Mouse (Mus musculus) limb, embryonic 11.5 days (tissue): ENCODE data around the gene Daglb. TPM values are rescaled to one million over a fixed set of nuclear protein-coding genes. Genes with fewer than 3 reads are reported as not detected.
"Not testable (repeated sequence)": the region's sequence is repeated elsewhere in the genome, so short reads cannot be mapped to it uniquely, and the experiment has no call there.

ENCODE experiments used
- ATAC-seq: fragments of 200-750 bp; cut with Nextera tagmentation; 2 replicates; pipeline ENCODE4 v1.8.0; 2017; ENCODE audit warnings: low read depth; ENCODE audit not compliant: insufficient number of reproducible peaks, low FRiP score, low TSS enrichment
- DNase-seq: peaks from one replicate; pipeline ENCODE4 v3.0.0-alpha.2; 2015; ENCODE audit warnings: low spot score
- H3K27ac ChIP-seq: fragments of 300-500 bp; sonication (generic); replicated peaks from 2 replicates; pipeline ENCODE4 v1.5.1; 2014; ENCODE audit warnings: low read depth, mild to moderate bottlenecking, low read length
- H3K27me3 ChIP-seq: fragments of 300-500 bp; sonication (generic); 2 replicates; pipeline ENCODE4 v1.6.1; 2014; ENCODE audit warnings: mild to moderate bottlenecking, low read length, mixed read lengths; ENCODE audit not compliant: control insufficient read depth, insufficient read depth
- H3K36me3 ChIP-seq: fragments of 300-500 bp; sonication (generic); 2 replicates; pipeline ENCODE4 v1.6.1; 2014; ENCODE audit warnings: mild to moderate bottlenecking, low read length, moderate library complexity, mixed read lengths; ENCODE audit not compliant: control insufficient read depth, insufficient read depth
- H3K4me1 ChIP-seq: fragments of 300-500 bp; sonication (generic); 2 replicates; pipeline ENCODE4 v1.6.1; 2014; ENCODE audit warnings: low read length, mixed read lengths; ENCODE audit not compliant: control insufficient read depth, insufficient read depth
- H3K4me2 ChIP-seq: fragments of 300-500 bp; sonication (generic); 2 replicates; pipeline ENCODE4 v1.6.1; 2014; ENCODE audit warnings: low read depth, mild to moderate bottlenecking, moderate library complexity; ENCODE audit not compliant: severe bottlenecking
- H3K4me3 ChIP-seq: fragments of 300-500 bp; sonication (generic); 2 replicates; pipeline ENCODE4 v1.5.1; 2014; ENCODE audit warnings: low read depth, low read length
- H3K9ac ChIP-seq: fragments of 300-500 bp; sonication (generic); 2 replicates; pipeline ENCODE4 v1.6.1; 2014; ENCODE audit warnings: mild to moderate bottlenecking, low read length
- H3K9me3 ChIP-seq: fragments of 300-500 bp; sonication (generic); 2 replicates; pipeline ENCODE4 v1.6.1; 2016; ENCODE audit warnings: low read length; ENCODE audit not compliant: control insufficient read depth
- WGBS: fragments of 180-500 bp; shearing (Covaris S2); extraction: QIAGEN DNeasy Blood & Tissue Kit; methylation state at CpG from one replicate; pipeline ENCODE4 v1.1.7; 2014; 5-methylcytosine and 5-hydroxymethylcytosine counted together
- polyA plus RNA-seq: library from polyadenylated mRNA; unstranded; fragments of >200 nt; fragmentation: Nextera tagmentation; extraction: Ambion mirVana; gene quantifications from 2 replicates; pipeline ENCODE4 v1.2.1, GENCODE M21; 2014

Daglb gene
- polyA plus RNA-seq, 1 experiment from 2014 or later, result 9.4 TPM

GRCm38 (mm10) chr5:143491736-143492135, 27.4 kb downstream of the Daglb start:
- Histone ChIP-seq H3K9me3 (no peaks in the 10 kb centered on the region), H3K27ac (no peak overlapping the region), H3K9ac (no peak overlapping the region), H3K36me3 (no peaks in the 10 kb centered on the region; the same call in 1 of the 2 replicates), H3K4me1 (no peaks in the 10 kb centered on the region), H3K4me3 (no peak overlapping the region), H3K27me3 (no peaks in the 10 kb centered on the region), H3K4me2 (no peak overlapping the region)
- ATAC-seq, result no peak
- DNase-seq, result no peak
- WGBS, result 88% methylated on average over 4 of the region's 4 CpGs

- ATAC-seq, result no peak
- H3K27ac ChIP-seq, result no peak overlapping the region
- H3K36me3 ChIP-seq, result no peaks in the 10 kb centered on the region; the same call in 1 of the 2 replicates
- H3K27me3 ChIP-seq, result no peaks in the 10 kb centered on the region
- H3K4me3 ChIP-seq, result no peak overlapping the region
- H3K9me3 ChIP-seq, result no peaks in the 10 kb centered on the region
- H3K9ac ChIP-seq, result no peak overlapping the region
- H3K4me1 ChIP-seq, result no peaks in the 10 kb centered on the region
- WGBS, result 93% methylated on average over 10 of the region's 10 CpGs
- no peak for DNase-seq
- H3K4me2 ChIP-seq, result no peak overlapping the region
These were observed 28.8 kb downstream of the Daglb start for GRCm38 (mm10) chr5:143493163-143493562.

DNA sequence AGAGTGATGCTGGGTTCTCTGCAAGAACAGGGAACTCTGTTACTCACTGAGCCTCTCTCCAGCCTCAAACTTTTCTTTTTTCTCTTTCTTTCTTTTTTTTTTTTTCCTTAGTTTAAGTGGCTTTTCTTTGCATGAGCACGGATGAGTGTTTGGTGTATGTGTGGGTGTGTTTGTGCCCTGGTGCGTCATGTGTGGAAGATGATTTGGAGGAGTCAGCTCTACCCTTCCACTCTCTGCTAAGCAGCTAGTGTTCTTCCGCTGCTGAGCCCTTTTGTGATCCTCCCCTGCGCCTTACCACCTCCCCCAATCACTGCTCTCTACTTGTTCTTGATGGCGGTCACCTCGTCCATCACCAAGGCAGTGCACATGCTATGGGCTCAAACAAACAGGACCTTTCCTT, 31.3 kb downstream of the Daglb start:
- no peak for DNase-seq
- no peak for ATAC-seq
- H3K4me1 ChIP-seq, result no peaks in the 10 kb centered on the region
- H3K4me3 ChIP-seq, result no peak overlapping the region
- no peaks in the 10 kb centered on the region; the same call in 1 of the 2 replicates for H3K36me3 ChIP-seq
- WGBS, result 94% methylated on average over 6 of the region's 6 CpGs
- H3K27me3 ChIP-seq, result no peaks in the 10 kb centered on the region
- H3K9me3 ChIP-seq, result no peaks in the 10 kb centered on the region
- H3K27ac ChIP-seq, result no peak overlapping the region
- H3K9ac ChIP-seq, result no peak overlapping the region
- H3K4me2 ChIP-seq, result no peak overlapping the region

- H3K4me1 ChIP-seq, result no peaks in the 10 kb centered on the region
- DNase-seq (no peak), ATAC-seq (no peak)
- no peak overlapping the region for H3K4me2 ChIP-seq
- H3K9me3 ChIP-seq, result no peaks in the 10 kb centered on the region
- peaks cover 5% of the 10 kb centered on the region; the same call in 1 of the 2 replicates for H3K36me3 ChIP-seq
- no peak overlapping the region for H3K27ac ChIP-seq
- no peak overlapping the region for H3K4me3 ChIP-seq
- H3K27me3 ChIP-seq, result no peaks in the 10 kb centered on the region
- 75% methylated on average over 3 of the region's 3 CpGs for WGBS
- H3K9ac ChIP-seq, result no peak overlapping the region
These were observed 33.1 kb downstream of the Daglb start for GRCm38 (mm10) chr5:143497451-143497850.

- Histone ChIP-seq H3K27me3 (no peaks in the 10 kb centered on the region), H3K4me2 (no peak overlapping the region), H3K36me3 (peaks cover 7% of the 10 kb centered on the region; the same call in 1 of the 2 replicates), H3K27ac (no peak overlapping the region), H3K9me3 (no peaks in the 10 kb centered on the region), H3K9ac (no peak overlapping the region), H3K4me1 (no peaks in the 10 kb centered on the region), H3K4me3 (no peak overlapping the region)
- no peak for DNase-seq
- no peak for ATAC-seq
- WGBS, result 94% methylated on average over 7 of the region's 7 CpGs
These were observed 34.8 kb downstream of the Daglb start for GRCm38 (mm10) chr5:143499197-143499596.

GRCm38 (mm10) chr5:143499686-143500085, 35.3 kb downstream of the Daglb start:
- no peak overlapping the region for H3K9ac ChIP-seq
- no peaks in the 10 kb centered on the region for H3K9me3 ChIP-seq
- ATAC-seq (no peak), DNase-seq (no peak)
- H3K4me2 ChIP-seq, result no peak overlapping the region
- peaks cover 7% of the 10 kb centered on the region; the same call in 1 of the 2 replicates for H3K36me3 ChIP-seq
- H3K27me3 ChIP-seq, result no peaks in the 10 kb centered on the region
- H3K4me1 ChIP-seq, result no peaks in the 10 kb centered on the region
- H3K27ac ChIP-seq, result no peak overlapping the region
- H3K4me3 ChIP-seq, result no peak overlapping the region
- 92% methylated on average over 4 of the region's 4 CpGs for WGBS

DNA sequence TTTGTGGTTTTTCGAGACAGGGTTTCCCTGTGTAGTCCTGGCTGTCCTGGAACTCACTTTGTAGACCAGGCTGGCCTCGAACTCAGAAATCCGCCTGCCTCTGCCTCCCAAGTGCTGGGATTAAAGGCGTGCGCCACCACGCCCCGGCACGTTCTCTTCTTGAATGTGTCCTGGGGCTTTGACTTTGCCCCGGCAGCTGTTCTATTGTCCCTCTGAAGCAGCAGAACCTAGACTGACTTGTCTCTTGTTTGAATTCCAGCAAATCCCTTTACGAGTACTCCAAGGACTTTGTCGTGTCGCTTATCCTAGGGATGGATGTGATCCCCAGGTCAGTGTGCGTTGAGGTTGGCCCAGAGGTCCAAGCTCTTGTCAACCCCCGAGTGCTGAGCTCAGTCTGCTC, 36.3 kb downstream of the Daglb start:
- not testable (repeated sequence) for ATAC-seq, H3K27me3 ChIP-seq, H3K4me3 ChIP-seq, H3K4me1 ChIP-seq, H3K36me3 ChIP-seq, H3K4me2 ChIP-seq, H3K9ac ChIP-seq, H3K9me3 ChIP-seq, H3K27ac ChIP-seq, DNase-seq
- 94% methylated on average over 14 of the region's 14 CpGs for WGBS

DNA sequence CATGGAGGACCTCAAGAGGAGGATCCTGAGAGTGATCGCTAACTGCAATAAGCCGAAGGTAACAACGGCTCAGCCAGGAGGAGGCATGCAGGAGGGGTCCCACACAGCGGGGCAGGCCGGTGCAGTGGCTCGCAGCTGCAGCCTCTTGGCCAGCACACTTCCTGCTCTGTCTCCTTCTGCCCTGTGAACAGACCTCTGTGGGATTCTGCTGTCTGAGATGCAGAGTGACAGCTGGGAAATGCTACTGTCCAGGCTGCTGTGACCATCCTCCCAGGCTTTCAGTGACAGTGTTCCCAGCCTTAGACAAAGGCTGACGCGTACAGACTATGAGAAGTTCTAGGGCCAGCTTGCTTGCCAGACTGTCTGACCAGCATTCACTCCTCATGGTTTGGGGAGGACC, 36.8 kb downstream of the Daglb start:
- ATAC-seq (no peak), DNase-seq (no peak)
- H3K27me3 ChIP-seq, result no peaks in the 10 kb centered on the region
- no peaks in the 10 kb centered on the region for H3K9me3 ChIP-seq
- H3K4me2 ChIP-seq, result no peak overlapping the region
- H3K4me1 ChIP-seq, result no peaks in the 10 kb centered on the region
- 93% methylated on average over 8 of the region's 8 CpGs for WGBS
- H3K36me3 ChIP-seq, result peaks cover 7% of the 10 kb centered on the region; the same call in 1 of the 2 replicates
- no peak overlapping the region for H3K27ac ChIP-seq
- H3K4me3 ChIP-seq, result no peak overlapping the region
- no peak overlapping the region for H3K9ac ChIP-seq

DNA sequence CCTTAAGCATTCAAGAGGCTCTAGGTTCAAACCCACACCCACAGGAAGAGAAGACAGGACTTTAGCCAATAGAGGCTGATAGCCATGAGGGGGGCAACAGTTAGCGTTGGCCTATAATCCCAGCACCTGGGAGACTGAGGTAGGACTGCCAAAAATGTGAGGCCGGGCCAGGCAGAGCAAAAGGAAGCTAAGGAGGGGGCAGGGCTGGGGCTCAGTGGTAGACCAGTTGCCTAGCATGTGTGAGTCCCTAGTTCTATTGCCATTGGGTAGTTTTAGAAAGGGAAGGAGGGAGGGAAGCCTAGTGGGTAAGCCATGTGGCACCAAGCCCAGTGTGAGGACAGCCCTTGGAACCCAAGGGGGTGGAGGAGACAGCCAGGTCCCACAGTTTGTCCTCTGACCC, 37.3 kb downstream of the Daglb start:
- no peaks in the 10 kb centered on the region for H3K4me1 ChIP-seq
- 87% methylated on average over 2 of the region's 2 CpGs for WGBS
- no peak overlapping the region for H3K9ac ChIP-seq
- H3K36me3 ChIP-seq, result peaks cover 7% of the 10 kb centered on the region; the same call in 1 of the 2 replicates
- no peak overlapping the region for H3K4me2 ChIP-seq
- no peak for DNase-seq
- no peaks in the 10 kb centered on the region for H3K9me3 ChIP-seq
- no peak overlapping the region for H3K27ac ChIP-seq
- no peaks in the 10 kb centered on the region for H3K27me3 ChIP-seq
- ATAC-seq, result no peak
- no peak overlapping the region for H3K4me3 ChIP-seq
